Mouse (Mus musculus) myocyte (in vitro differentiated cells): ENCODE results near the gene Ppp1cc.

Source experiments
- CEBPB ChIP-seq: IDR thresholded peaks from 2 replicates; pipeline ENCODE4 v1.6.1; 2011; ENCODE audit warnings: mild to moderate bottlenecking, moderate library complexity; ENCODE audit not compliant: poor library complexity, insufficient read depth, severe bottlenecking
- E2F4 ChIP-seq: IDR thresholded peaks from one replicate; pipeline ENCODE4 v1.6.1; 2011; ENCODE audit warnings: mild to moderate bottlenecking, control low read depth, moderate library complexity; ENCODE audit not compliant: insufficient read depth
- MAX ChIP-seq: IDR thresholded peaks from one replicate; pipeline ENCODE4 v1.6.1; 2011; ENCODE audit warnings: low read depth, mild to moderate bottlenecking, control low read depth
- MYOD1 ChIP-seq, 3 experiments: IDR thresholded peaks; one replicate each; pipeline ENCODE4 v1.6.1; 2011; ENCODE audit warnings: control low read depth in 2 of 3, low read depth in 2 of 3, mild to moderate bottlenecking in 2 of 3, moderate library complexity in 1 of 3; ENCODE audit not compliant: insufficient read length in 2 of 3, control insufficient read depth in 1 of 3
- MYOG ChIP-seq, 3 experiments: IDR thresholded peaks; one replicate each; pipeline ENCODE4 v1.6.1; 2011; ENCODE audit warnings: control low read depth in 2 of 3, low read depth in 2 of 3, mild to moderate bottlenecking in 2 of 3; ENCODE audit not compliant: insufficient read length in 2 of 3, control insufficient read depth in 1 of 3, insufficient read depth in 1 of 3
- POLR2A ChIP-seq: IDR thresholded peaks from one replicate; pipeline ENCODE4 v1.6.1; 2011; ENCODE audit warnings: low read depth, mild to moderate bottlenecking, control low read depth, moderate library complexity; ENCODE audit not compliant: insufficient read length
- POLR2AphosphoS2 ChIP-seq: IDR thresholded peaks from one replicate; pipeline ENCODE4 v1.6.1; 2011; ENCODE audit warnings: low read depth, control low read depth; ENCODE audit not compliant: insufficient read length
- REST ChIP-seq: IDR thresholded peaks from one replicate; pipeline ENCODE4 v1.6.1; 2011; ENCODE audit warnings: mild to moderate bottlenecking, control low read depth, moderate library complexity; ENCODE audit not compliant: insufficient read depth, insufficient read length
- SRF ChIP-seq: IDR thresholded peaks from one replicate; pipeline ENCODE4 v1.6.1; 2011; ENCODE audit warnings: low read depth; ENCODE audit not compliant: control insufficient read depth, insufficient read length
- TCF12 ChIP-seq: IDR thresholded peaks from one replicate; pipeline ENCODE4 v1.6.1; 2011; ENCODE audit warnings: mild to moderate bottlenecking, control low read depth; ENCODE audit not compliant: poor library complexity, insufficient read depth, severe bottlenecking
- TCF3 ChIP-seq: IDR thresholded peaks from one replicate; pipeline ENCODE4 v1.6.1; 2011; ENCODE audit warnings: low read depth, control low read depth; ENCODE audit not compliant: insufficient read length
- USF1 ChIP-seq: IDR thresholded peaks from one replicate; pipeline ENCODE4 v1.6.1; 2011; ENCODE audit warnings: low read depth, mild to moderate bottlenecking, control low read depth, moderate library complexity

DNA sequence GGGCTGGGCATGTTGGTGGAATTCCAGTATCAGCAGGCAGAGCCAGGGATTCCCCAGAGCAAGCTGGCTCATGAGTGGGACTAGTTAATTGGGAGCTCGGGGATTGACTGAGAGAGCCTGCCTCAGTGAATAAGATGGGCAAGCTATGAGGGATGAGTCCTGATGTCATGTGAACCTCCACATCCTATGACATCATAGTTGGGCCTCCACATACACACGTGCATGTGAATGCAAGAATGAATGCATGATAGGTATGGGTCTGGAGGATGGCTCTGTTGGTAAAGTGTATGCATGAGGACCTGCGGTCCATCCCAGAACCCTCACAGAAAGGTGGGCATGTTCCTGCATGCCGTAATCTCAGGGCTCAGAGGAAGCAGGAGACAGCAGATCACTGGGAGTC lies 63.0 kb downstream of the Ppp1cc start:
- TF ChIP-seq POLR2A (no peak), TCF12 (no peak), POLR2AphosphoS2 (no peak), MAX (no peak), USF1 (no peak), CEBPB (no peak), E2F4 (no peak), REST (no peak), TCF3 (no peak), SRF (no peak), MYOG (IDR thresholded peaks at IDR 0.05; ENCODE audit: control insufficient read depth in 1 of 3, insufficient read depth in 1 of 3, insufficient read length in 2 of 3, low read depth in 2 of 3) (no peak), MYOD1 (IDR thresholded peaks at IDR 0.05; ENCODE audit: control insufficient read depth in 1 of 3, insufficient read length in 2 of 3, low read depth in 2 of 3) (no peak)
